Mouse (Mus musculus): ENCODE results near the gene 4931429L15Rik. TPM values are rescaled to one million over a fixed set of nuclear protein-coding genes. Genes with fewer than 3 reads are reported as not detected.
"Not testable (repeated sequence)": the region's sequence is repeated elsewhere in the genome, so short reads cannot be mapped to it uniquely, and the experiment has no call there.

4931429L15Rik gene
- polyA plus RNA-seq (2012) = not detected in 2 replicates

GRCm38 (mm10) chr9:46319886-46320285, at the start of gene 4931429L15Rik:
Gene 4931429L15Rik (minus strand): TSS chr9:46319986.
- TF ChIP-seq GATA1 (IDR thresholded peaks at IDR 0.05; ENCODE audit: low read length) = not testable (repeated sequence)

GRCm38 (mm10) chr9:46362459-46362858, 42.7 kb upstream of the 4931429L15Rik start:
- TF ChIP-seq GATA1 (IDR thresholded peaks at IDR 0.05; ENCODE audit: low read length) = no peak

GRCm38 (mm10) chr9:46361461-46362111, 41.8 kb upstream of the 4931429L15Rik start:
- no peak for TF ChIP-seq GATA1 (IDR thresholded peaks at IDR 0.05; ENCODE audit: low read length)

GRCm38 (mm10) chr9:46353992-46354391, 34.2 kb upstream of the 4931429L15Rik start:
- TF ChIP-seq GATA1 (IDR thresholded peaks at IDR 0.05; ENCODE audit: low read length) = no peak

GRCm38 (mm10) chr9:46353330-46353724, 33.5 kb upstream of the 4931429L15Rik start:
- TF ChIP-seq GATA1 (IDR thresholded peaks at IDR 0.05; ENCODE audit: low read length) = no peak

GRCm38 (mm10) chr9:46352651-46353329, 33.0 kb upstream of the 4931429L15Rik start:
- no peak for TF ChIP-seq GATA1 (IDR thresholded peaks at IDR 0.05; ENCODE audit: low read length)

GRCm38 (mm10) chr9:46350451-46350981, 30.7 kb upstream of the 4931429L15Rik start:
- no peak for TF ChIP-seq GATA1 (IDR thresholded peaks at IDR 0.05; ENCODE audit: low read length)

GRCm38 (mm10) chr9:46345887-46346665, 26.3 kb upstream of the 4931429L15Rik start:
- no peak for TF ChIP-seq GATA1 (IDR thresholded peaks at IDR 0.05; ENCODE audit: low read length)

- no peak for TF ChIP-seq GATA1 (IDR thresholded peaks at IDR 0.05; ENCODE audit: low read length)
These were observed 19.4 kb upstream of the 4931429L15Rik start for GRCm38 (mm10) chr9:46339051-46339652.

- TF ChIP-seq GATA1 (IDR thresholded peaks at IDR 0.05; ENCODE audit: low read length) = no peak
These were observed 18.6 kb upstream of the 4931429L15Rik start for GRCm38 (mm10) chr9:46338384-46338783.

- no peak for TF ChIP-seq GATA1 (IDR thresholded peaks at IDR 0.05; ENCODE audit: low read length)
These were observed 18.1 kb upstream of the 4931429L15Rik start for GRCm38 (mm10) chr9:46337852-46338291.

GRCm38 (mm10) chr9:46337331-46337730, 17.5 kb upstream of the 4931429L15Rik start:
- TF ChIP-seq GATA1 (IDR thresholded peaks at IDR 0.05; ENCODE audit: low read length) = no peak

GRCm38 (mm10) chr9:46335461-46335995, 15.7 kb upstream of the 4931429L15Rik start:
- no peak for TF ChIP-seq GATA1 (IDR thresholded peaks at IDR 0.05; ENCODE audit: low read length)

GRCm38 (mm10) chr9:46334471-46335025, 14.8 kb upstream of the 4931429L15Rik start:
- no peak for TF ChIP-seq GATA1 (IDR thresholded peaks at IDR 0.05; ENCODE audit: low read length)

GRCm38 (mm10) chr9:46331301-46331700, 11.5 kb upstream of the 4931429L15Rik start:
- no peak for TF ChIP-seq GATA1 (IDR thresholded peaks at IDR 0.05; ENCODE audit: low read length)
